Mouse (Mus musculus): ENCODE results near the gene Gpr87. TPM values are rescaled to one million over a fixed set of nuclear protein-coding genes. Genes with fewer than 3 reads are reported as not detected.

The Gpr87 gene
- polyA plus RNA-seq, 1 experiment: not detected

DNA sequence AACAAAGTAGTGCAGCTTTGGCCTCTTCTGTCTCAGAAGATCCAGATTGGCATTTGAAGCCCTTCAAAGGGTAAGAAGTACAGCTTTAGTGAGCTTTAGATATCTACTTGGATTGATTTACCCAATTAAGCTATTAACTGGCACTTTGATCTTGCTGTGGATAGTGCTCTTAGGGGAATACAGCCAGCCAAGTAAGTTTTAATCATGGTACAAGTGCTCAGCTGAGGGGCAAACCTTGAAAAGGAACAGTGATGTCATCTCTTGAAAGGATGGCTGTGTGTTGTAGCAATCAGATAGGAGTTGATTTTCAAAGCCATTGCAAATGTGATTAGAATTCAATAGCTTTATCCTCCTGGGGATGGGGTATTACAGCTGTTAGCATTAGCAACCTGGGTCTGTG lies 12.8 kb downstream of the Gpr87 start:
- DNase-seq: no peak
- Histone ChIP-seq H3K4me3 (replicated peaks; ENCODE audit: insufficient read depth, low read depth, low read length) (no peak overlapping the region), H3K27ac (ENCODE audit: insufficient read depth, low read length) (no peak overlapping the region), H3K4me1 (ENCODE audit: control insufficient read depth, insufficient read depth, low read length) (peaks cover 13% of the 10 kb centered on the region), H3K27me3 (ENCODE audit: control insufficient read depth, insufficient read depth, low read length) (no peaks in the 10 kb centered on the region)
- TF ChIP-seq POLR2A (IDR thresholded peaks at IDR 0.05; ENCODE audit: borderline replicate concordance, insufficient read depth, low read length): no peak
- TF ChIP-seq CTCF (IDR thresholded peaks at IDR 0.05; ENCODE audit: borderline replicate concordance, insufficient read depth, low read depth, low read length): no peak

DNA sequence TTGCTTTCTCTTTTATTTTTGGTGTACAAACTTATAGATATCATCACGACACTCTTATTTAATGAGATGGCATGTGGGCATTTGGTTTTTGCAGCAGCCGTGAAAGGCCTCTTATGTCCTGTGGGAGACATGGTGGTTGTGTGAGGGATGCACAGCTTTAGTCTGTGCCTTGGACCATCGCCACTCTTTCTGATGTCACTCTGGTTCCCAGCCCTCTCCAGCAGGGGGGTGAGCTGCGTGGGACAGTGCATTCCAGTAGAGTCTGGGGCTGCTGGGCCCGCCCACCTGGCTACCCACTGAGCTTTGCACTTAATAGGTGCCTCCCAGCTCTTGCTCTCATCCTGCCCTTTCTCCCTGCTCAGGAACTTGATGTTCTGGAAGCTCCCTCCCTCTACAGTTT lies 13.8 kb downstream of the Gpr87 start:
- H3K27ac ChIP-seq (ENCODE audit: insufficient read depth, low read length): no peak overlapping the region
- H3K4me1 ChIP-seq (ENCODE audit: control insufficient read depth, insufficient read depth, low read length): peaks cover 17% of the 10 kb centered on the region
- no peak overlapping the region for H3K4me3 ChIP-seq (replicated peaks; ENCODE audit: insufficient read depth, low read depth, low read length)
- WGBS: 52% methylated on average over 5 of the region's 5 CpGs
- TF ChIP-seq CTCF (IDR thresholded peaks at IDR 0.05; ENCODE audit: borderline replicate concordance, insufficient read depth, low read depth, low read length) (no peak), POLR2A (IDR thresholded peaks at IDR 0.05; ENCODE audit: borderline replicate concordance, insufficient read depth, low read length) (no peak)
- DNase-seq: peak in 1 of 2 experiments; percentile 57
- H3K27me3 ChIP-seq (ENCODE audit: control insufficient read depth, insufficient read depth, low read length): no peaks in the 10 kb centered on the region

DNA sequence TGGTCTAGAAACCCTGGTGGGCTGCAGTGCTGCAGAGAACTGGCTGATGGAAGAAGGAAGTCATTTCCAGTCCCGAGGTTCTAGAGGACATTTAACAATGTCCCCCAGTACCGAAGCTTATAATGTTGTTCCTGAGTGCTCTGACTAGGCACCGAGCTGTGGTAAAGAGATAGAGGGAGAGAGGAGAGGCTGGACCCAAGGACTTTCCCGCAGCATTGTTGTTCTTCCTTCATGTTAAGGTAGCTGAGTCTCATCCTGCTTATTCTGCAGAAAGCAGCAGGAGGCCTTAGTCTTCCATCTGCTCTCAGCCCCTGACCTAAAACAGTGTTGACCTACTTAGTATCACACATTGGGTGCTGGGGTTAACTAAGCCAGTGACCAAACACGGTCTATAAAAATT lies 18.0 kb downstream of the Gpr87 start:
- no peak overlapping the region for H3K4me3 ChIP-seq (replicated peaks; ENCODE audit: insufficient read depth, low read depth, low read length)
- H3K27ac ChIP-seq (ENCODE audit: insufficient read depth, low read length): peak overlapping the region; percentile 94
- DNase-seq: peak; percentile 80 to 89
- WGBS: 14% methylated on average over 5 of the region's 5 CpGs
- no peaks in the 10 kb centered on the region for H3K27me3 ChIP-seq (ENCODE audit: control insufficient read depth, insufficient read depth, low read length)
- peaks cover 20% of the 10 kb centered on the region for H3K4me1 ChIP-seq (ENCODE audit: control insufficient read depth, insufficient read depth, low read length)
- TF ChIP-seq POLR2A (IDR thresholded peaks at IDR 0.05; ENCODE audit: borderline replicate concordance, insufficient read depth, low read length) (peak; percentile 34; the same call in 1 of the 2 replicates), CTCF (IDR thresholded peaks at IDR 0.05; ENCODE audit: borderline replicate concordance, insufficient read depth, low read depth, low read length) (no peak)

DNA sequence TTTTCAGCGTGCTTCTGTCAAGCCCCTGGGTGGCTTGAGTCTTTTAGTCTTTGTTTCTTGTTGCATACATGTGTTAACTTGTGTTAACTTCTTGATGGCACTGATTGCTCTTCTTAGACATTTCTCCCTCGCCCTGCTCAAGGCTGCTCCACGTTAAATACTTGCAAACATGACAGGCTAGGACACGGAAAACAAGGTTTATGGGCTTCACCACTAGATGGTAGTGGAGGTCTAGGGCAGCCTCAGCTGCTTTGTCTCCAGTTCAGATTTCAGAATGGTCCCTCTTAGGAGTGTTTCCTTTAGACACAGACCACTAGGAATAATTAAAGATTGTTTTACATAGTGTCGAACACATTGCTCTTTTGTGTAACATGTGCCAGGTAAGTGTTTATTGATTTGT lies 19.7 kb downstream of the Gpr87 start:
- 20% methylated on average over 5 of the region's 5 CpGs for WGBS
- Histone ChIP-seq H3K4me1 (ENCODE audit: control insufficient read depth, insufficient read depth, low read length) (peaks cover 15% of the 10 kb centered on the region), H3K27me3 (ENCODE audit: control insufficient read depth, insufficient read depth, low read length) (no peaks in the 10 kb centered on the region), H3K27ac (ENCODE audit: insufficient read depth, low read length) (no peak overlapping the region), H3K4me3 (replicated peaks; ENCODE audit: insufficient read depth, low read depth, low read length) (no peak overlapping the region)
- peak; percentile 94 for TF ChIP-seq CTCF (IDR thresholded peaks at IDR 0.05; ENCODE audit: borderline replicate concordance, insufficient read depth, low read depth, low read length)
- no peak for TF ChIP-seq POLR2A (IDR thresholded peaks at IDR 0.05; ENCODE audit: borderline replicate concordance, insufficient read depth, low read length)
- peak; percentile 74 to 82 for DNase-seq

DNA sequence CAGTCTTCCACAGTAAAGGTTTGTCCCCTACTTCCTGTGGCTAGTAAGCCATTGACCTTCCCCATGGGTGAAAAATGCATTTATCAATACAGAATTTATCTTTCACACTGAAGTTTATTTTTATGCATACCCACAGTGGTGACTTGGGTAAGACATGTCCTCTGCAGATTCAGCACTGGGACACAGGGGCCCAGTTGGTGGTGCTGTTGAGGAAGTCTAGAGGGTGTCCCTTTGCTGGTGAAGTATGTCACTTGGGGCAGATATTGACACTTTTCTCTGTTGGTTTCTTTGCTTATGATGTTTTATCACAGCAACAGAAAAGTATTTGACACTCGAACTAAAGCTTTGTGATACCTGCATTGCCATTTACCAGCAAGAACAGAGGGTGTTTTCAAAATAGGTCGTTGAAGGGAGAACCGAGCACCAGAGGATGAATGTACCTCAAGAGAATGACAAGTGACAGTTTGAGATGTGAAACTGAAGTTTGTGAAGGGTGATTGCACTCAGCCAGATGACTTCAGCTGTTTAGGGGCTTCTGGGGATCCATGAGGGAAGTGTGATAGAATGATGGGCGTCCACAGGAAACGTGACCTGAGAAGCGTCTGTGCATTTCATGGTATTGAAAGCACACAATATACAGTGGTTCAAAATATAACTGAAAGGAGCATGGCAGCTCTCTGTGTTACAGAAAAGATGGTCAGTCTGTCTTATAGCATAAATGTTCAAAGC lies 20.3 kb downstream of the Gpr87 start:
- 85% methylated on average over 6 of the region's 6 CpGs for WGBS
- H3K27me3 ChIP-seq (ENCODE audit: control insufficient read depth, insufficient read depth, low read length): no peaks in the 10 kb centered on the region
- TF ChIP-seq CTCF (IDR thresholded peaks at IDR 0.05; ENCODE audit: borderline replicate concordance, insufficient read depth, low read depth, low read length) (no peak), POLR2A (IDR thresholded peaks at IDR 0.05; ENCODE audit: borderline replicate concordance, insufficient read depth, low read length) (no peak)
- DNase-seq: no peak
- H3K4me1 ChIP-seq (ENCODE audit: control insufficient read depth, insufficient read depth, low read length): peaks cover 15% of the 10 kb centered on the region
- H3K27ac ChIP-seq (ENCODE audit: insufficient read depth, low read length): no peak overlapping the region
- H3K4me3 ChIP-seq (replicated peaks; ENCODE audit: insufficient read depth, low read depth, low read length): no peak overlapping the region

DNA sequence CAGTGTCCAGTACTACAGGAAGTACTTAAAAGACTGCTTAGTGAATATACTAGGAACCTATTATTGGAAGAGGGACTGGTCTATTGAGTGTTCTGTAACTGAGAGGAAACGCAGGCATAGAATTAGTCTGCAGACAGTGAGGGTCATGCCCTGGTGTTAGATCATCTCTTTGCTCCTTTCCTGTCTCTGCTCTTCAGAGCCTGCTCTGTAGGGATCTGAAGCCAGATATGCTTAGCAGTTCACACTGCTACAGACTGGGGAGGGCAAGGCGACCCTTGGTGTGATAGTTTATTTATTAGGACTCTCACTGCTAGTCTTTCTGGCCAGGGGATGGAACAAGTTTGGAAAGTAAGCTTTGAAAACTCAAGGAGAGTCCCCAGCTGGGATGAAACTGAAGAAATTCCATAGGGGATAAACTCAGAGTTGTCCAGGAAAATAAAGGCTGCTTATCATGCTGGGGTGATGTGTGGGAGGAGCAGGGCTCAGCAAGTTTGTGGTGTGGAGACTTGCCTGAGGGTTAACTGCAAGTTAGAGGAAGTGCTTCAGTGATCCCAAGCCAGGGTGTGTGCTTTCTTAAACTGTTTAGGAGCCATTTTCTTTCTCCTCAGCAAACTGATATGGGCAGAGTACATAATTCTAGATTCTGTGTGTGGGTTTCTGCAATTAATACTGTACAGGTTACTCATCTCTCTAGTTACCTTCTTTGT lies 24.8 kb downstream of the Gpr87 start:
- TF ChIP-seq CTCF (IDR thresholded peaks at IDR 0.05; ENCODE audit: borderline replicate concordance, insufficient read depth, low read depth, low read length) (no peak), POLR2A (IDR thresholded peaks at IDR 0.05; ENCODE audit: borderline replicate concordance, insufficient read depth, low read length) (no peak)
- no peak overlapping the region for H3K27ac ChIP-seq (ENCODE audit: insufficient read depth, low read length)
- H3K4me3 ChIP-seq (replicated peaks; ENCODE audit: insufficient read depth, low read depth, low read length): no peak overlapping the region
- no peak for DNase-seq
- no peaks in the 10 kb centered on the region for H3K27me3 ChIP-seq (ENCODE audit: control insufficient read depth, insufficient read depth, low read length)
- H3K4me1 ChIP-seq (ENCODE audit: control insufficient read depth, insufficient read depth, low read length): peaks cover 3% of the 10 kb centered on the region; the same call in 1 of the 2 replicates
- WGBS: 85% methylated on average over 2 of the region's 2 CpGs

DNA sequence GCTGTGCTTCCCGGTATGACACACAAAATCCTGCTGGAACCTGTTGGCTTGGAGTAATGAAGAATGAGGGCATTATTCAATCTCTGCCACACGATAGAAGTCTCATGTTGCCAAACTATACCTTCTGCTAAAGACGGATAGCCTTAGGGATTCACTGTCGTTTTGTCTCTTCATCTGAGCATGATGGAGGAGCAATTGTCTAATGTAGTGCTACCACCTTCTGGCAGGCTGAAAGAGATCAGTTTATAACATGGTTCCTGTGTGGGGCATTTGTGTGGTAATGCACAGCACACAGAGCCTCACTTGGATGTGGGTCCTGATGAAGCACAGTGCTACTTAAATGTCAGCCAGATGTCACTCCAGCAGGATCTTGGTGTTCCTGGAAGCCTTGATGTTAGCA lies 25.7 kb downstream of the Gpr87 start:
- no peak for TF ChIP-seq POLR2A (IDR thresholded peaks at IDR 0.05; ENCODE audit: borderline replicate concordance, insufficient read depth, low read length)
- TF ChIP-seq CTCF (IDR thresholded peaks at IDR 0.05; ENCODE audit: borderline replicate concordance, insufficient read depth, low read depth, low read length): no peak
- Histone ChIP-seq H3K27me3 (ENCODE audit: control insufficient read depth, insufficient read depth, low read length) (no peaks in the 10 kb centered on the region), H3K4me1 (ENCODE audit: control insufficient read depth, insufficient read depth, low read length) (peaks cover 3% of the 10 kb centered on the region; the same call in 1 of the 2 replicates), H3K4me3 (replicated peaks; ENCODE audit: insufficient read depth, low read depth, low read length) (no peak overlapping the region), H3K27ac (ENCODE audit: insufficient read depth, low read length) (no peak overlapping the region)
- 17% methylated on average over 4 of the region's 4 CpGs for WGBS
- DNase-seq: no peak

DNA sequence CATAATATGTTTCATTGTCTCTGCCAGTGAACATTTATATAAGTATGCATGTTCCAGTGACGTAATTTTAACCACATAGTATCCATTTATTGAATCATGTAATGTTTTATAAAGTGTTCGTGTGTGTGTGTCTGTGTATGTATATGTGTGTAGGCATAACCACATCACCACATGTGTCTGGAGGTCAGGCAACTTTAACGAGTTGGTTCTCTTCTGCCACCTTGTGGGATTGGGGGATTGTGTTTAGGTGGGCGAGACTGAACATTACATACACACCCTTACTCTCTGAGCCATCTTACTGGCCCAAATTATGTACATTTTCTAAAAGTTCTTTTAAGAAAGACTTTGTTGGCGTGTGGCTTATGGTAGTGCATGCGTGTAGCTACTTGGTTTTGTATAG lies 26.4 kb downstream of the Gpr87 start:
- Histone ChIP-seq H3K4me1 (ENCODE audit: control insufficient read depth, insufficient read depth, low read length) (peaks cover 3% of the 10 kb centered on the region; the same call in 1 of the 2 replicates), H3K27ac (ENCODE audit: insufficient read depth, low read length) (no peak overlapping the region), H3K27me3 (ENCODE audit: control insufficient read depth, insufficient read depth, low read length) (no peaks in the 10 kb centered on the region), H3K4me3 (replicated peaks; ENCODE audit: insufficient read depth, low read depth, low read length) (no peak overlapping the region)
- TF ChIP-seq POLR2A (IDR thresholded peaks at IDR 0.05; ENCODE audit: borderline replicate concordance, insufficient read depth, low read length) (no peak), CTCF (IDR thresholded peaks at IDR 0.05; ENCODE audit: borderline replicate concordance, insufficient read depth, low read depth, low read length) (no peak)
- no peak for DNase-seq
- WGBS: 95% methylated on average over 6 of the region's 6 CpGs
